Mouse (Mus musculus) adrenal gland (tissue): Measurements from ENCODE around the gene Bcat1.

Source experiments
- intact Hi-C: fragments of 180-260 bp; cut with DNase I; formaldehyde crosslinking; loops from one replicate; pipeline ENCODE4 v1.15.1; 2025

Gene Bcat1

GRCm38 (mm10) chr6:144955887-144956547 lies 120.0 kb downstream of the Bcat1 start:
- intact Hi-C loops: no loop called here

- intact Hi-C loops: no loop called here
These were observed 123.1 kb downstream of the Bcat1 start for GRCm38 (mm10) chr6:144952885-144953284.

- intact Hi-C loops: no loop called here
These were observed 131.3 kb downstream of the Bcat1 start for GRCm38 (mm10) chr6:144944435-144945365.
